Mouse (Mus musculus) Patski (cell line): ENCODE data around the gene Otulinl. TPM values are rescaled to one million over a fixed set of nuclear protein-coding genes. Genes with fewer than 3 reads are reported as not detected.

Experiments used
- ATAC-seq: fragments of 100-300 bp; one replicate; pipeline ENCODE4 v1.8.0; 2021
- CTCF ChIA-PET: fragments of 350-600 bp; sonication (Branson Sonifier 250); formaldehyde crosslinking; loops from one replicate; lab custom pipeline; 2022; ENCODE audit warnings: inconsistent platforms; lab: Charles Lee
- POLR2A ChIA-PET: fragments of 350-600 bp; sonication (Branson Sonifier 250); formaldehyde crosslinking; loops from one replicate; lab custom pipeline; 2022; ENCODE audit warnings: antibody characterized with exemption, inconsistent platforms; lab: Charles Lee
- DNase-seq: peaks from one replicate; pipeline ENCODE4 v3.0.0-alpha.2; 2011; ENCODE audit warnings: low read depth, low spot score
- H3K27me3 ChIP-seq: fragments of 371-371 bp; one replicate; pipeline ENCODE4 v1.5.1; 2021
- CTCF ChIP-seq: fragments of 100-300 bp; IDR thresholded peaks from one replicate; pipeline ENCODE4 v1.5.1; 2021
- in situ Hi-C: fragments of 300-500 bp; cut with MboI; formaldehyde crosslinking; loops from 3 replicates; pipeline ENCODE4 v1.11.1; 2018; ENCODE audit warnings: low pct_unique_long_range_greater_than_20kb, mixed read lengths
- polyA plus RNA-seq: library from polyadenylated mRNA; unstranded; gene quantifications from one replicate; pipeline ENCODE4 v1.2.3, GENCODE M21; 2021

Otulinl gene
- polyA plus RNA-seq, 1 experiment from 2014 or later, result 2.1 TPM

DNA sequence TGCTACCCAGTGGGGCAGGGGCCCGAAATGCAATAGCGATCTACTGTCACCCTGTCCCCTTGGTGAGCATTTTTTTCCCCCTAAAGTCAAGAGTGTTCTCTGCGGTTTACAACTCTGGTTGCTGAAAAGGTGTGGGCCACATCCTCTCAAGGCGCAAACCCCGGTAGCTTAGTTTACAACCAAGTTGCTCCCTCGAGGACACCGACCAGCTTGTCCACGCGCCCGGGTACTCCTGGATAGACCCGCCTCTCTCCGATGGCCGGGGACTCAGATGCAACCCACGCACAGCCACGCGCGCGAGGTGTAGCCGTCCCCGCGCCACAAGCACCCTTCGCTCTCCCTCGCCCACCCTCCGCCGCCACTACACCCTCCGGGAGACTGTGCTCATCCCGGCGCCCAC is 382 bp downstream of the Otulinl start:
- H3K27me3 ChIP-seq, result peaks cover 10% of the 10 kb centered on the region
- TF ChIP-seq CTCF, result no peak
- in situ Hi-C loops, result no loop called here
- POLR2A ChIA-PET, result no interaction called here
- CTCF ChIA-PET, result no interaction called here
- no peak for DNase-seq
- ATAC-seq, result peak; percentile 24

DNA sequence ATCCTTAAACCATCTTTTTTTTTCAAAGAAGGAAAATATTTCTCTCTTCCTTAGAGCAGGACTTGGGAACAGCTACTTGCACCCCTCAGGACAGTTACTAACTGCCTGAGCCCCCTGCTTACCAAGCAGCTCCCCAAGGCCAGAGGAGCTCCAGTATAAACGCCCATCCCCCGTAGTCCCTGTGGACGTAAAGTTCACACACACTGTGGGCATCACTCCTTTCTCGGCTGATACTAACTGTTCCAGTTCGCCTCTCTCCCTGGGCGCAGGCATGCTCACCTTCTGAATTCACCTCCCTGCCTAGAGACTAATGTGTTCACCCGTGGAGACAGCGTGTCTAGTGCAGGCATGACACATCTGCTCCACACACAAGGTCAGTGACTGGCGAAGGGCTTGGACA is 2.9 kb downstream of the Otulinl start:
- in situ Hi-C loops, result no loop called here
- peaks cover 10% of the 10 kb centered on the region for H3K27me3 ChIP-seq
- POLR2A ChIA-PET, result no interaction called here
- DNase-seq, result no peak
- CTCF ChIA-PET, result no interaction called here
- no peak for TF ChIP-seq CTCF
- ATAC-seq, result no peak

DNA sequence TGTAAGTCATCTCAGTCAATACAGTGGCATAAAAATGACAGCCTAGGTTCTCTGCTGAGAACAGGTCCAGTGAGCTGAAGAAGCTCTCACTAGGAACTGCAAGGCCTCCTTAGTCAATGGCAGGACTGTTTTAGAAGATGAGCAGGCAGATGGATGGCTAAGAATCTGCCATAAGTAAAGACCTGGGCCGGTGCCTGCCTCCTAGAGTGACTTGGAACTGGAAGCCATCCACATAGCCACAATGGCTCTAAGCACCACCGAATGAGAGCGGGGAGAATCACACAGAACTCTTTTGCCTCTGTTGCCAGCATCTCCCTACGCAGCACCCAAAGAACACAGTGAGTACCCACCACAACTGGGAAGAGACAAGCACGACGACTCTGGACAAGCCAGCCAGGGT is 3.6 kb downstream of the Otulinl start:
- POLR2A ChIA-PET, result no interaction called here
- no peak for DNase-seq
- CTCF ChIA-PET, result no interaction called here
- TF ChIP-seq CTCF, result no peak
- in situ Hi-C loops, result no loop called here
- no peak for ATAC-seq
- peaks cover 10% of the 10 kb centered on the region for H3K27me3 ChIP-seq

DNA sequence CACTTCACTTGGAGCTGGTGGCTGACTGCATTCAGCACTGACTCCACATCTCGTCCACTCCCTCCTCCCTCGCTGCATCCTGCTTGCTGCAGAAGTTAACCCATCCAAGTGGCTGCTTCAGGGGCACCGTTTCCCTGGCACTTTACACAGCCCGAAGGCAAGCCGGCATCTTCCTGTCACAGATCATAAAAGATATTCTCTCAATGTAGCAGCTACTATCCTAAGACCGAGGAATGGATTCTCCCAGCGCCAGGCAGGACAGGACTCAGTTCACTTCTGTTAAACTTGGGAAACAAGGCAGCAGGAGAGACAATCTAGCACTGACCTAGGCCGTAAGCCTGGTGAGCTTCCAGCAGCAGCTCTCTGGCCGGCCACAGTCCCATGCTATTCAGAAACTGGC is 5.2 kb downstream of the Otulinl start:
- POLR2A ChIA-PET, result no interaction called here
- DNase-seq, result no peak
- peaks cover 10% of the 10 kb centered on the region for H3K27me3 ChIP-seq
- in situ Hi-C loops, result no loop called here
- CTCF ChIA-PET, result no interaction called here
- ATAC-seq, result no peak
- TF ChIP-seq CTCF, result no peak

DNA sequence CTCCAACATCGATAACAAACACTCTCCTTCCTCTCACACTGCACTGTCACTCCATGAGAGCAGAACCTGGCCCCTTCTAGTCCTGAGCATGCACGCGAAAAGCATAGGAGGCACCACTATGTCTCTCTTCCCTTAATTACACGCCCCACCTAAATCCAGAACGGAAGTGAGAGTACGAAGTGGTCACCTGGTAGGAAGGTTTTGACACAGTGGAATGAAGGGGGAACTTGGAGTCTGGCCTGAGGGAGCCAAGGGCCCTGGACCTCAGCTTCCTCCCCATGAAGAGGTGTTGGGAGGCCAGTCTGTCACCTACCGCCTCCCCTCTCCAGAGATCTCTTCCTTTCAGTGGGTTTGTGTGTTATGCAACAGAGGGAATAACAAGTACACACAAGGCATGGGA is 6.3 kb downstream of the Otulinl start:
- in situ Hi-C loops, result no loop called here
- ATAC-seq (no peak), DNase-seq (no peak)
- peaks cover 6% of the 10 kb centered on the region for H3K27me3 ChIP-seq
- TF ChIP-seq CTCF, result no peak
- ChIA-PET CTCF (no interaction called here), POLR2A (no interaction called here)

DNA sequence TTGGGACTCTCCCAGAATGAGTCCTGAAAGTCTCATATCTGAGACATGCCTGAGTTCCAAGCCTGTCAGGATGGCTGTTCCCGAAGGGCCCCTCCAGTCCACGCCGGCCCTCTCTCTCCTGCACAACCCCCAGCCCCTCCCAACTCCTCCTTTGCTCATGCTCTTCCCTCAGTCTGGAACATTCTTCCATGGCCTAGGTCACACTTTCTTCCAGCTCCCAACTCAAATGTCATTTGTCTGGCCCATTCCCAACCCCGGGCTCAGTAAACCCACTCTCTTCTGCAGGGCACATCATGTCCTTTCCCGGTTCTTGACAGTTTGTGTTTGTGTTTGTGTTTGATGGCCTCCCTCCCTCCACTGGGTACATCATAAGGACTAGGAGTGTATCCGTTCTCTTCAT is 7.3 kb downstream of the Otulinl start:
- H3K27me3 ChIP-seq, result peaks cover 5% of the 10 kb centered on the region
- TF ChIP-seq CTCF, result no peak
- in situ Hi-C loops, result no loop called here
- POLR2A ChIA-PET, result no interaction called here
- CTCF ChIA-PET, result no interaction called here
- DNase-seq, result no peak
- no peak for ATAC-seq

DNA sequence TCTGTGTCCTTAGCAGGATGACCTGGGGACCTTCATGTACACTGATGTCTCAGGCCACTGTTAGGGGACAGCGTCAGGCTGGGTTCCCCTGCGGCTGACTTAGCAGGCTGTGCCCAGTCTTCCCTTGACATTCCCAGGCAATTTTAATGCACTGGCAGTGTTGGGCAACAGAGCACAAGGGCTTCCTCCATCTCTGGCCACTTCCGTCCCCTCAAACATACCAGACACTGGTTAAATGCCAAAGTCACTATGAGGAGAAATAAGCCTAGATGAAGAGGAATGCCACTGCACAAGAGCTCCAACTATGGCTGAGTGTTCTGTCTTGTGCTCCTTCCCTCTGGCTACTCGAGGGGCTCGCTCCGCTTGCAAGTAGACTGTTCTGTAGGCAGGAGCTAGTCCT is 8.2 kb downstream of the Otulinl start:
- no peak for DNase-seq
- CTCF ChIA-PET, result no interaction called here
- in situ Hi-C loops, result no loop called here
- peaks cover 5% of the 10 kb centered on the region for H3K27me3 ChIP-seq
- no peak for TF ChIP-seq CTCF
- POLR2A ChIA-PET, result no interaction called here
- no peak for ATAC-seq

DNA sequence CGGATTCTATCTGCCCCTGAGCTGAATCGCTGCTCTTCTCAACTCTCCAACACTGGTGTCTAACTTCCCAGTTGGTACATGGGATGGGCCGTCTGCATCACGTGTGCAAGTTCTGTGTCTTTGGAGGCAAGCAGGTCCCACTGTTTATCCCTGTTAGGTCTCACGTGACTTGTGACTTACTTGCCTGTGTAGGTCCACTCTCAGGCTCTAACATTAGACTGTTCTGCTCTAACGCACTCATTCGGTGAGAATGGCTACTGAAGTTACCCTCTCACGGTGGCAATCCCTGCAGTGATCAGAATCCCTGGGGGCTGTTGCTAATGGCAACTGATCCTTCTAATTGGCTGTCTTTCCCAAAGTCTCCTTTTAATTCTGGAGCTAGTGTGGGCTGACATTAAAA is 9.1 kb downstream of the Otulinl start:
- POLR2A ChIA-PET, result no interaction called here
- no peak for ATAC-seq
- CTCF ChIA-PET, result no interaction called here
- no peaks in the 10 kb centered on the region for H3K27me3 ChIP-seq
- no peak for DNase-seq
- in situ Hi-C loops, result no loop called here
- TF ChIP-seq CTCF, result no peak

DNA sequence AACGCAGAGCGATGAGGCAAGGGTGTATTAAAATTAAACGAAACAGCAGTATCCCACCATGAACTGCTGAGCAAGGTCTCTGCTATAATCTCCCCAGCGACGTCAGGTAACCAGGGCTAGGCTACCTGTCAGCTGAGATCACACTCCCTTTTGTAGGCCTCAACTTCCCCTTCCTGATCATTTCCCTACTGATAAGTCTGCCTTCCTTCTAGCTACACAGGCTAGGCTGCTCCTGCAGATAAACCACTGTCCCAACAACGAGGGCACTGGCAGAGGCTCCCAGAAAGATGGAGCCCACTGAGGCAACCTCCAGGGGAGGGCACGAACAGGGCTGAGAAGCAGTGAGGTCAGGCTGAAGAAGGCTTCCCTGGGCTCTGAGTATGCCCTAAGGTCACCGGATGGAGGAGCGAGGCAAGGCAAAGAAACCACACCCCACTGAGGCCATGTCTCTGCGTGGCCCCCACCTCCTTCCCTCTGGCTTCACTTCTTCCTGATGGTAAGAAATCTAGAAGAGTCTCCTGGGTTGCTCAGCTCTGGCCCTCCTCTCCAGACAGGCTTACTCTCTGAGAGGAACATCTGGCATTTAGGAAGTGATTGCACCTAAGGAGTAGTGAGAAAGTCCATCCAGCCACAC is 9.7 kb downstream of the Otulinl start:
- POLR2A ChIA-PET, result no interaction called here
- no peaks in the 10 kb centered on the region for H3K27me3 ChIP-seq
- in situ Hi-C loops, result no loop called here
- TF ChIP-seq CTCF, result no peak
- no peak for DNase-seq
- no peak for ATAC-seq
- CTCF ChIA-PET, result no interaction called here

DNA sequence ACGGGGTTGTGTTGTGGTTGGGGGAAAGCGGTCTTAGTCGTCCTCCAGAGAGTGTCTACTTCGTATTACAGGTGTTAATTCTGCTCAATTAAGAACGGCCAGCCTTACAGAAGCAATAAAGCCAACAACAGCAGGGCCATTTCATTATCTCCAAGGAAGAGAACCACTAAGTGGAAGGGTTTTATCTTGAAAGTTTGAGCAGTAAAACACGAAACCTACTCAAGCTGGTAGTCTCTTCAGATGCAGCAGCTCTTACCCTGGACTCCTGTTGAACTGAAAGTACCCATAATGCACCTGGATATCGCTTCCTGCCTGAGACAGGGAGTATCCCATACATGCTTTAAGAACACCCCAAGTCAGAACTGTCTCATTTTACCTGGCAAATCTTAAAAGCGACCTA is 10.7 kb downstream of the Otulinl start:
- no peak for TF ChIP-seq CTCF
- in situ Hi-C loops, result no loop called here
- CTCF ChIA-PET, result interaction anchor here (1.3 kb wide), 1 partner anchor 11 kb away, joined by 4 read pairs; no protein-coding TSS in a partner anchor
- POLR2A ChIA-PET, result no interaction called here
- DNase-seq (no peak), ATAC-seq (no peak)
- no peaks in the 10 kb centered on the region for H3K27me3 ChIP-seq

DNA sequence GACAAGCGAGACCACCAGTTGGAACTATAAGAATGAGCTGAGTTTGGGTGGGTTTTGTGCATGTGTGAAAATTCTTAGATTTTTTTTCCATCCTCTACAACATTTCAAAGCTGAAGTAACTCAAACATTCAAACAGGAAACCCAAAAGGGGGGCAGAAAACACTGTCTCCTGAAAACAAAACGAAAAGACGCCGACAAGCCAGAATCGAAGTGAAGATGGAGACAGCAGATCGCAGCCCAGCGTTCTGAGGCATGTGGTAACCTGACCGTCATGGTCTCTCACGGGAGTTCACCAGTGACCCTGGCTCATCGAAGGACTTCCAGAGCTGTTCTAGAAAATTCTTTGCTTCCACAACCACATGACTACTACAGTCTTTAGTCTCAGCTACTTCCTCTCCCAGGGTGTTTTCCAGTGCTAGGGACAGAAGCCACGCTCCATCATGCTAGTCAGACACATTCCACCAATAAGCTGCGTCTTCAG is 11.4 kb downstream of the Otulinl start:
- TF ChIP-seq CTCF, result no peak
- DNase-seq (no peak), ATAC-seq (no peak)
- POLR2A ChIA-PET, result no interaction called here
- CTCF ChIA-PET, result interaction anchor here (1.3 kb wide), 1 partner anchor 10 kb away, joined by 4 read pairs; no protein-coding TSS in a partner anchor
- in situ Hi-C loops, result loop anchor here (5.0 kb wide), 1 partner anchor 47 kb away; no protein-coding TSS in a partner anchor
- H3K27me3 ChIP-seq, result no peaks in the 10 kb centered on the region

DNA sequence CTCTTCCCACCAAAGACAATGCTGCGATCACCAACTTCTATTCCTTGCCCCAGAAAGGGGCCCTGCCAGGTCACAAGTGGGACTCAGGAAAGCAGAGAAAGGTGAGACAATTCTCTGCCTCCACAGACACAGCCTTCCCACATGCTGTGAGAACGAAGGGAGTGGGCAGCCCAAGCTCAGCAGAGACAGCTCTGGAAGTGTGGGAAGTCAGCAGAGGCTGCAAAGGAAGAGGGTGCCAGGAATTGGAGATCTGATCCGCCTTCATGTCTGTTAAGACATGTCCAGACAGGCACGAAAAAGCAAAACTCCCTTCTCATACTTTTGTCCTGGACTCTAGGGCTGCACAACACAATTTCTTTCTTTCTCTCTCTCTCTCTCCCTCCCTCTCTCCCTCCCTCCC is 12.1 kb downstream of the Otulinl start:
- DNase-seq (no peak), ATAC-seq (no peak)
- TF ChIP-seq CTCF, result no peak
- no peaks in the 10 kb centered on the region for H3K27me3 ChIP-seq
- CTCF ChIA-PET, result no interaction called here
- POLR2A ChIA-PET, result no interaction called here
- in situ Hi-C loops, result loop anchor here (5.0 kb wide), 1 partner anchor 48 kb away; no protein-coding TSS in a partner anchor
